Mouse (Mus musculus) stomach, embryonic 15.5 days (tissue): Measurements from ENCODE around the gene Tkfc. TPM values are rescaled to one million over a fixed set of nuclear protein-coding genes. Genes with fewer than 3 reads are reported as not detected.

Source experiments
- ATAC-seq: fragments of 200-750 bp; cut with Nextera tagmentation; 2 replicates; pipeline ENCODE4 v1.8.0; 2017; ENCODE audit warnings: low read depth, moderate number of reproducible peaks, moderate TSS enrichment; ENCODE audit not compliant: insufficient read depth, low FRiP score
- H3K27ac ChIP-seq: fragments of 300-500 bp; sonication (generic); 2 replicates; pipeline ENCODE4 v1.5.1; 2015; ENCODE audit warnings: mild to moderate bottlenecking, inconsistent platforms
- H3K27me3 ChIP-seq: fragments of 300-500 bp; sonication (generic); replicated peaks from 2 replicates; pipeline ENCODE4 v1.6.1; 2015; ENCODE audit warnings: inconsistent platforms
- H3K36me3 ChIP-seq: fragments of 300-500 bp; sonication (generic); 2 replicates; pipeline ENCODE4 v1.6.1; 2015; ENCODE audit warnings: inconsistent platforms
- H3K4me1 ChIP-seq: fragments of 300-500 bp; sonication (generic); 2 replicates; pipeline ENCODE4 v1.6.1; 2015; ENCODE audit warnings: inconsistent platforms
- H3K4me2 ChIP-seq: fragments of 300-500 bp; sonication (generic); 2 replicates; pipeline ENCODE4 v1.6.1; 2015; ENCODE audit warnings: mild to moderate bottlenecking, inconsistent platforms
- H3K4me3 ChIP-seq: fragments of 300-500 bp; sonication (generic); replicated peaks from 2 replicates; pipeline ENCODE4 v1.5.1; 2015; ENCODE audit warnings: inconsistent platforms
- H3K9ac ChIP-seq: fragments of 300-500 bp; sonication (generic); 2 replicates; pipeline ENCODE4 v1.6.1; 2015; ENCODE audit warnings: inconsistent platforms
- H3K9me3 ChIP-seq: fragments of 300-500 bp; sonication (generic); 2 replicates; pipeline ENCODE4 v1.6.1; 2016; ENCODE audit warnings: inconsistent platforms
- WGBS: fragments of 180-500 bp; shearing (Covaris S2); methylation state at CpG from one replicate; pipeline ENCODE4 v1.1.7; 2015; 5-methylcytosine and 5-hydroxymethylcytosine counted together
- polyA plus RNA-seq: library from polyadenylated mRNA; unstranded; fragments of >200 nt; fragmentation: Nextera tagmentation; extraction: Ambion mirVana; gene quantifications from 2 replicates; pipeline ENCODE4 v1.2.1, GENCODE M21; 2015

Tkfc gene
- polyA plus RNA-seq, 1 experiment from 2014 or later = 20.3 TPM

DNA sequence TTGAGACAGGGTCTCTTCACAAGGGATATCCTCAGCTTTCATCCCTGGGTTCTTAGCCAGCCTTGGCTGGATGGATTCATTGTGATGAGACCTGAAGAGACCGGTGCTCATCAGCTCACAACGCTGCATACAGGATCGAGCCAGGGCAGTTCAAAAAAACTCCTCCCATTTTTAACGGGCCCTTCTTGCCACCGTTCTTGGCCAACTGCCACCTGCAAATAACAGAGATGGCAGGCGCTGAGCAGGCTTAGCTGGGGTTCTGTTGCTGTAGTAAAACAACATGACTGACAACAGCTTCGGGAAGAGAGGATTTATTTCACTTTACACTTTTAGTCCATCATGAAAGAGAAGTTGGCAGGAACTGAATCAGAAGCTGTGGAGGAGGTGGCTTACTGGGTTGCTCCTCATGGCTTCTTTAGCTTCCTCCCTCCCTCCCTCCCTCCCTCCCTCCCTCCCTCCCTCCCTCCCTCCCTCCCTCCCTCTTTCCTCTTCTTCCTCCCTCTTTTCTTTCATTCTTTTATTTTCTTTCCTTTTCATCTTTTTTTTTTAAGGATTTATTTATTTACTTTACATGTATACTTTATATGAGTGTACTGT is 21.8 kb downstream of the Tkfc start:
- Histone ChIP-seq H3K4me2 (no peak overlapping the region), H3K27ac (no peak overlapping the region), H3K27me3 (no peaks in the 10 kb centered on the region), H3K4me1 (peaks cover 3% of the 10 kb centered on the region; the same call in 1 of the 2 replicates), H3K9me3 (no peaks in the 10 kb centered on the region), H3K9ac (no peak overlapping the region), H3K36me3 (no peaks in the 10 kb centered on the region; the same call in 1 of the 2 replicates), H3K4me3 (no peak overlapping the region)
- ATAC-seq = no peak
- WGBS = 71% methylated on average over 7 of the region's 7 CpGs

DNA sequence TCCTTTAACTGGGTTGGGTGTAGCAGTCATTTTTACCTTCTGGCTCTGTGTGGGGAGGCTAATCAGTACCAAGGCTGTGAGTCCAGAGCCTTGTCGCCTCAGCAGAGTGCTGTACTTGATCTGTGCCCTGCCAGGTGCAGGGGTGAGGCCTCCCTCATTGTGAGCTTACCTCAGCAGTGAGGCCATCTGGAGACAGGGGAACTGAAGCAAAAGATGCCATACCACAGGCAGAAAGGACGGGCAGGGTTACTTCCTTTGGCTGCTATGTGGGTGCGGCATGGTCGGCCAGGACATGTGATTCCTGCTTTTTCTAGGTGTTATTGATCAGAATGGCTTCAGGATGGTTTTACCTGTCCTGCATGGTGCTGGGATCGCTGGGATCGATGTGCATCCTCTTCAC is 23.5 kb downstream of the Tkfc start:
- 75% methylated on average over 6 of the region's 6 CpGs for WGBS
- no peak overlapping the region for H3K27ac ChIP-seq
- ATAC-seq = no peak
- no peaks in the 10 kb centered on the region for H3K27me3 ChIP-seq
- H3K36me3 ChIP-seq = no peaks in the 10 kb centered on the region
- H3K4me3 ChIP-seq = no peak overlapping the region
- no peak overlapping the region for H3K9ac ChIP-seq
- peaks cover 11% of the 10 kb centered on the region; the same call in 1 of the 2 replicates for H3K4me1 ChIP-seq
- no peak overlapping the region for H3K4me2 ChIP-seq
- no peaks in the 10 kb centered on the region for H3K9me3 ChIP-seq

DNA sequence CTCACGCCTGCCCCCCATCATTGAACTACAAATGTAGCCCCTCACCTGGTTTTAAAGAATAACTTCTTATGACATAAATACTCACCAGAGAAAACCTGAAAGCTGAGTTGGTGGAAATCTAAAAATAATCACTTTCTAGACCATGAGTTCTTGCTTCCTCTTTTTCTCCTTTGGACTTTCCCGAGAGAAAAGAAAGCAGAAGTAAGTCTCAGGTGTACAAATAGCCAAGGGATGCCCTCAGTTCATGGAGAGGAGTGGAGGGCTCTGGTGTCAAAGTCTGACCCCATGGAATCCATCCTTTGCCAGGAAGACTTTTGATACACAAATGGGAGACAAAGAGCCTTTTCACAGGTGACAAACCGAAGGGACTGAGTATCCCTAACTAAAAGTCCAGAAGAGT is 24.7 kb downstream of the Tkfc start:
- WGBS = 69% methylated on average over 3 of the region's 3 CpGs
- Histone ChIP-seq H3K4me1 (peaks cover 15% of the 10 kb centered on the region; the same call in 1 of the 2 replicates), H3K36me3 (no peaks in the 10 kb centered on the region), H3K27me3 (no peaks in the 10 kb centered on the region), H3K9ac (no peak overlapping the region), H3K9me3 (no peaks in the 10 kb centered on the region), H3K27ac (no peak overlapping the region), H3K4me2 (no peak overlapping the region), H3K4me3 (no peak overlapping the region)
- no peak for ATAC-seq

DNA sequence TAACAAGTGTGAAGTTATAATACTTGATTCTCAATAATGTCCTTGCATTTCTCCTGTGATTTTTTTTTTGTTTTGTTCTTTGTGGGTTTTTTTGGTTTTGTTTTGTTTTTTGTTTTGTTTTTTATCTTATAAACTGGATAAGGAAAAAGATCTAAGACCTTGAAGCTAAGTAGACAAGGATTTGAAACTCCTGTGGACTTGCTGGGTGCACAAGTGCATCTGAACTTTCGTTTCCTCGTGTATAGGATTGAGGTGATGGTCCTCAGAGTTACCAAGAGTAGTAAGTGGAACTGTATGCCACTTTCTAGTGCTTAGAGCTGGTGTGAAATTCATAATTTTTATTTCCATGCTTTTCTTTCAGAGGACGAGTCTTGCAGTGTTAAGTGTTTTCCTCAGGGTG is 25.4 kb downstream of the Tkfc start:
- no peaks in the 10 kb centered on the region for H3K36me3 ChIP-seq
- 76% methylated on average over 3 of the region's 3 CpGs for WGBS
- no peaks in the 10 kb centered on the region for H3K27me3 ChIP-seq
- no peak overlapping the region for H3K4me2 ChIP-seq
- no peaks in the 10 kb centered on the region for H3K9me3 ChIP-seq
- H3K27ac ChIP-seq = no peak overlapping the region
- no peak overlapping the region for H3K9ac ChIP-seq
- no peak overlapping the region for H3K4me3 ChIP-seq
- H3K4me1 ChIP-seq = peaks cover 15% of the 10 kb centered on the region; the same call in 1 of the 2 replicates
- no peak for ATAC-seq

- H3K9ac ChIP-seq = peak within 1 kb of the TSS; percentile 77
- peak; percentile 93 for ATAC-seq
- H3K27ac ChIP-seq = peak within 1 kb of the TSS; percentile 94
- H3K4me3 ChIP-seq = peak within 1 kb of the TSS; percentile 74
- WGBS = under 1% methylated on average over 44 of the region's 44 CpGs
- no peaks in the 10 kb centered on the region for H3K27me3 ChIP-seq
- H3K4me1 ChIP-seq = peaks cover 15% of the 10 kb centered on the region; the same call in 1 of the 2 replicates
- peaks cover 15% of the 10 kb centered on the region; the same call in 1 of the 2 replicates for H3K36me3 ChIP-seq
- peak within 1 kb of the TSS; percentile 80 for H3K4me2 ChIP-seq
- no peaks in the 10 kb centered on the region for H3K9me3 ChIP-seq
These were observed 28.5 kb downstream of the Tkfc start, which contains the start of the genes Cyb561a3 and Tmem138 for GRCm38 (mm10) chr19:10576690-10577561. Cyb561a3 (plus strand) TSS chr19:10577172. Tmem138 (minus strand) TSS chr19:10577362.

DNA sequence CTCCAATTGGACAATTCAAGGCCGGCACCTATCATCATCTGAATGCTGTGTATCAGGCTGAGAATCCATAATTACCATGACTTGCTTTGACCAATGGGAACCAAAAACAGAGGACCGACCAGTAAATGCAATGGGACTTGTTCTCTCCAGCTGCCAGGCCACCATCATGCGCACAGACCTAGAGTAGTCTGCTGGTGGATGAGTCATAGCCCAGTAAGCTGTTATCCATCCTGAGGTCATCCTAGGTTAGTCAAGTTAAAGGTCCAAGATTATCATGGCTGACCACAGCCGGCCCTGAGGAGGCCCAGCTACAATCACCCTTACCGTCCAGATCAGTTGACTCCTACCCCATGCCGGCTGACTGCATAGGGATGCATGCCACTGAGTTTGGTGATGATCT is 35.8 kb downstream of the Tkfc start:
- 97% methylated on average over 6 of the region's 6 CpGs for WGBS
- Histone ChIP-seq H3K36me3 (peaks cover 19% of the 10 kb centered on the region), H3K4me2 (no peak overlapping the region), H3K27ac (no peak overlapping the region), H3K9ac (no peak overlapping the region), H3K4me3 (no peak overlapping the region), H3K9me3 (no peaks in the 10 kb centered on the region), H3K4me1 (no peaks in the 10 kb centered on the region), H3K27me3 (no peaks in the 10 kb centered on the region)
- no peak for ATAC-seq

GRCm38 (mm10) chr19:10565217-10565616 is 40.2 kb downstream of the Tkfc start:
- H3K9ac ChIP-seq = no peak overlapping the region
- WGBS = 52% methylated on average over 4 of the region's 4 CpGs

DNA sequence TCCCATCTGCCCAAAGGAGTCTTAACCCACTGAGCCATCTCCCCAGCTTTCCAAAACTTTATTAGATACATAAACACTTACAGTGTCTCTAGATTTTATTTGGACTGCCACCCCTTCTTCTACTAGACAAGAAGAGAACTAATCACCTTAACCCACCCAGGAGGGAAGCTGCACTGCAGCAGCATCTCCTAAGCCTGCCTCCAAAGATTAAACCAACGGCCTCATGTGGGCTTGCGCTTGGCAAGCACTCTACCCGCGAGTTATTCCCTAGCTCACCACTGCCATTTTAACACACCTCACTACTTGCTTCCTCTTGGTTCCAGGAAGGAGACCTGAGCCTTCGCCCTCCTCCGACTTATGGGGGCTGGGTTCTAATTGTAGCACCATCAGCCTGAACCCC is 41.2 kb downstream of the Tkfc start:
- no peak overlapping the region for H3K4me2 ChIP-seq
- WGBS = 80% methylated on average over 6 of the region's 6 CpGs
- no peak overlapping the region for H3K27ac ChIP-seq
- no peaks in the 10 kb centered on the region for H3K9me3 ChIP-seq
- no peaks in the 10 kb centered on the region for H3K36me3 ChIP-seq
- no peaks in the 10 kb centered on the region for H3K27me3 ChIP-seq
- ATAC-seq = no peak
- no peak overlapping the region for H3K9ac ChIP-seq
- no peaks in the 10 kb centered on the region for H3K4me1 ChIP-seq
- H3K4me3 ChIP-seq = no peak overlapping the region

More at GRCm38 (mm10) chr19:10565217-10565616, 40.2 kb downstream of the Tkfc start:
- H3K4me2 ChIP-seq = no peak overlapping the region
- no peaks in the 10 kb centered on the region for H3K4me1 ChIP-seq
- H3K4me3 ChIP-seq = no peak overlapping the region
- no peak for ATAC-seq
- H3K9me3 ChIP-seq = no peaks in the 10 kb centered on the region
- no peaks in the 10 kb centered on the region for H3K36me3 ChIP-seq
- H3K27me3 ChIP-seq = no peaks in the 10 kb centered on the region
- no peak overlapping the region for H3K27ac ChIP-seq

- Histone ChIP-seq H3K4me1 (no peaks in the 10 kb centered on the region), H3K4me3 (no peak overlapping the region), H3K36me3 (no peaks in the 10 kb centered on the region), H3K27ac (no peak overlapping the region), H3K9me3 (no peaks in the 10 kb centered on the region), H3K4me2 (no peak overlapping the region), H3K27me3 (no peaks in the 10 kb centered on the region), H3K9ac (no peak overlapping the region)
- WGBS = 63% methylated on average over 5 of the region's 5 CpGs
- ATAC-seq = no peak
These were observed 43.1 kb downstream of the Tkfc start for GRCm38 (mm10) chr19:10562351-10562750.

GRCm38 (mm10) chr19:10561558-10562314 is 43.7 kb downstream of the Tkfc start:
- H3K27ac ChIP-seq = no peak overlapping the region
- whole genome bisulfite sequencing = 48% methylated on average over 6 of the region's 6 CpGs

DNA sequence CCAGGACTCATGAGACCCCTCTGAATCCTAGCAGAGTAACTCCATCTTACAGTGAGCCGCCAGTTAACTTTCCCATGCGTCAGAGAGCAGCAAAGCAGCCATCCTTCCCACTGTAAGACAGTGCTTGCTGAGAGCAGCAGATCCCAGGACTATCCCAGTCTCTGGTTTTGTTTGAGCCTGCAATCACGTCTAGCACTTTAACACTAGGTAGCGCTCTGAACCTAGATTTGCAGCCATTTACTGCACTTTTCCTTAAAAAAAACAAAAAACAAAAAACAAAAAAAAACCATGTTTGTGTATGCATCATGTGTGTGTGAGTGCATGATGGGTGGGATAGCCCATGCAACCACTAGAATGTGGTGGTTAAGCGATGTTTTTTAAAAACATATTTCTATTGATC is 45.3 kb downstream of the Tkfc start:
- no peak overlapping the region for H3K9ac ChIP-seq
- H3K4me1 ChIP-seq = 0 out of 2 replicates have a peak, but pooled peaks cover 4% of the 10 kb centered on the region
- no peaks in the 10 kb centered on the region for H3K9me3 ChIP-seq
- 38% methylated on average over 5 of the region's 5 CpGs for WGBS
- H3K4me2 ChIP-seq = no peak overlapping the region
- no peaks in the 10 kb centered on the region for H3K36me3 ChIP-seq
- no peak overlapping the region for H3K4me3 ChIP-seq
- ATAC-seq = no peak
- no peak overlapping the region for H3K27ac ChIP-seq
- H3K27me3 ChIP-seq = no peaks in the 10 kb centered on the region

More at GRCm38 (mm10) chr19:10561558-10562314, 43.7 kb downstream of the Tkfc start:
- Histone ChIP-seq H3K27me3 (no peaks in the 10 kb centered on the region), H3K4me3 (no peak overlapping the region), H3K36me3 (no peaks in the 10 kb centered on the region), H3K9me3 (no peaks in the 10 kb centered on the region), H3K4me2 (no peak overlapping the region), H3K4me1 (no peaks in the 10 kb centered on the region), H3K9ac (no peak overlapping the region)
- ATAC-seq = no peak; the same call in 1 of the 2 replicates
